Mouse (Mus musculus) ES-E14 (cell line): ENCODE data around the gene Nubp1. TPM values are rescaled to one million over a fixed set of nuclear protein-coding genes. Genes with fewer than 3 reads are reported as not detected.
A peak's percentile ranks its signal among the peaks of the same experiment; 100 is the strongest.

Experiments
- DNase-seq: peaks from one replicate; pipeline ENCODE4 v3.0.0-alpha.2; 2013; ENCODE audit warnings: low read depth, low spot score
- H3K27ac ChIP-seq: 2 replicates; pipeline ENCODE4 v1.5.1; 2012; ENCODE audit warnings: low read depth, mild to moderate bottlenecking, low read length, moderate library complexity, mixed read lengths; ENCODE audit not compliant: poor library complexity, insufficient read depth, severe bottlenecking
- H3K36me3 ChIP-seq: 2 replicates; pipeline ENCODE4 v1.6.1; 2012; ENCODE audit warnings: mild to moderate bottlenecking, low read length, moderate library complexity, mixed read lengths; ENCODE audit not compliant: control insufficient read depth, poor library complexity, insufficient read depth, severe bottlenecking
- H3K4me1 ChIP-seq, 2 experiments: fragments of 150-350 bp in 1 of 2; sonication (generic) in 1 of 2; 2 replicates each; pipeline ENCODE4 v1.6.1; 2012; ENCODE audit warnings: low read length in 2 of 2, mild to moderate bottlenecking in 1 of 2, mixed read lengths in 1 of 2; ENCODE audit not compliant: control insufficient read depth in 2 of 2, insufficient read depth in 2 of 2, poor library complexity in 1 of 2
- H3K4me3 ChIP-seq, 2 experiments: fragments of 150-350 bp in 1 of 2; sonication (generic) in 1 of 2; 2 replicates each; pipeline ENCODE4 v1.5.1; 2012; ENCODE audit warnings: low read length in 2 of 2, low read depth in 1 of 2, mild to moderate bottlenecking in 1 of 2, mixed read lengths in 1 of 2; ENCODE audit not compliant: insufficient read depth in 1 of 2, poor library complexity in 1 of 2, severe bottlenecking in 1 of 2
- H3K9ac ChIP-seq: 2 replicates; pipeline ENCODE4 v1.6.1; 2012; ENCODE audit warnings: low read depth, mild to moderate bottlenecking, low read length, mixed read lengths; ENCODE audit not compliant: poor library complexity, insufficient read depth, severe bottlenecking
- H3K9me3 ChIP-seq: fragments of 150-350 bp; sonication (generic); 2 replicates; pipeline ENCODE4 v1.6.1; 2012; ENCODE audit warnings: low read depth, mild to moderate bottlenecking, low read length; ENCODE audit not compliant: control insufficient read depth, insufficient read depth
- CHD2 ChIP-seq: IDR thresholded peaks from 2 replicates; pipeline ENCODE4 v1.6.1; 2014; ENCODE audit warnings: mild to moderate bottlenecking, low read depth, low read length, inconsistent platforms
- HCFC1 ChIP-seq: IDR thresholded peaks from 2 replicates; pipeline ENCODE4 v1.6.1; 2012; ENCODE audit warnings: low read length, inconsistent platforms, borderline replicate concordance; ENCODE audit not compliant: insufficient read depth
- MAFK ChIP-seq: IDR thresholded peaks from 2 replicates; pipeline ENCODE4 v1.6.1; 2014; ENCODE audit warnings: mild to moderate bottlenecking, low read depth, low read length, inconsistent platforms; ENCODE audit not compliant: insufficient read depth
- ZC3H11A ChIP-seq: IDR thresholded peaks from 2 replicates; pipeline ENCODE4 v1.6.1; 2012; ENCODE audit warnings: low read depth, mild to moderate bottlenecking, inconsistent platforms, low read length, borderline replicate concordance
- ZNF384 ChIP-seq: IDR thresholded peaks from 2 replicates; pipeline ENCODE4 v1.6.1; 2012; ENCODE audit warnings: low read depth, low read length, inconsistent platforms
- in situ Hi-C, 2 experiments: fragments of 600-800 bp; cut with MboI; formaldehyde crosslinking; loops; one replicate each; pipeline ENCODE4 v1.15.1; 2025; ENCODE audit warnings: low sequenced_read_pairs in 2 of 2, inconsistent platforms in 1 of 2; ENCODE audit not compliant: unreplicated experiment in 2 of 2
- total RNA-seq: library from RNA; depleted of rRNA; stranded (reverse); fragments of 300-350 nt; gene quantifications from 2 replicates; pipeline ENCODE4 v1.2.3, GENCODE M21; 2012

Gene Nubp1
- total RNA-seq, 1 experiment = 53.5 TPM

DNA sequence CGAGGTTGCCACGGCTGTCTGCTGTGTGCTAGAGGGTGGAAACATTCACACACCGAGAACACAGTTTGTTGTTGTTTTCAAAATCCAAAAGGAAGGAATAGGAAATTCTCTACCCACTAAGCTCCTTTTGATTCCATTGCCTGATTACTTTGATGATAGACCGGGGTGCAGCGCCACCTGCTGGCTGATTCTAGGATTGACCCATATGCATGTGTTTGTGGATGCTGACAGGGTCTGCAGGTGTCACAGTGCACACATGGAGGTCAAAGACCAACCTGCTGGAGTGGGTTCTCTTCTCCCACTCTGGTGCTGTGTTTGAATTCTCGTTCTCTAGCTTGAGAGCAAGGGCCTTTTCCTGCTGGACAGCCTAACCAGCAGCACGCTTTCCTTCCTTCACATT, 12.6 kb upstream of the Nubp1 start:
- H3K27ac ChIP-seq = no peak overlapping the region
- H3K4me1 ChIP-seq = 0 out of 4 replicates have a peak, but pooled peaks cover 0 to 2% of the 10 kb centered on the region in 2 experiments
- in situ Hi-C loops = loop anchor here (5.0 to 25.0 kb wide), 3 partner anchors 114 to 312 kb away; no protein-coding TSS in a partner anchor
- H3K36me3 ChIP-seq = no peaks in the 10 kb centered on the region
- DNase-seq = peak; percentile 89
- no peak overlapping the region for H3K4me3 ChIP-seq
- H3K9ac ChIP-seq = no peak overlapping the region
- no peaks in the 10 kb centered on the region for H3K9me3 ChIP-seq
- TF ChIP-seq ZNF384 (no peak), ZC3H11A (peak; percentile 82; the same call in 1 of the 2 replicates), HCFC1 (no peak), CHD2 (no peak)

- peaks cover 41% of the 10 kb centered on the region for H3K36me3 ChIP-seq
- no peaks in the 10 kb centered on the region for H3K9me3 ChIP-seq
- peak; percentile 38 for DNase-seq
- H3K27ac ChIP-seq = no peak overlapping the region
- in situ Hi-C loops = loop anchor here in 1 of 2 experiments (10.0 kb wide), 2 partner anchors 99 to 369 kb away; partner anchors contain the start of genes Socs1 and Tnp2
- no peak overlapping the region for H3K4me3 ChIP-seq
- no peak overlapping the region for H3K9ac ChIP-seq
- peaks cover 3 to 4% of the 10 kb centered on the region in 2 experiments; a peak in 2 of 4 replicates for H3K4me1 ChIP-seq
- TF ChIP-seq ZC3H11A (no peak; the same call in 1 of the 2 replicates), MAFK (no peak), ZNF384 (no peak), CHD2 (no peak), HCFC1 (no peak)
Observed at GRCm38 (mm10) chr16:10415976-10416375, 4.2 kb downstream of the Nubp1 start.

- peak; percentile 39 for DNase-seq
- no peak overlapping the region for H3K27ac ChIP-seq
- H3K36me3 ChIP-seq = peaks cover 50% of the 10 kb centered on the region
- no peaks in the 10 kb centered on the region for H3K9me3 ChIP-seq
- in situ Hi-C loops = loop anchor here in 1 of 2 experiments (10.0 kb wide), 2 partner anchors 98 to 368 kb away; partner anchors contain the start of genes Socs1 and Tnp2
- no peak overlapping the region for H3K4me3 ChIP-seq
- TF ChIP-seq HCFC1 (no peak), CHD2 (no peak), MAFK (no peak), ZC3H11A (no peak), ZNF384 (no peak)
- H3K4me1 ChIP-seq = peaks cover 0 to 4% of the 10 kb centered on the region in 2 experiments; a peak in 1 of 4 replicates
- H3K9ac ChIP-seq = no peak overlapping the region
Observed at GRCm38 (mm10) chr16:10416866-10417265, 5.1 kb downstream of the Nubp1 start.

GRCm38 (mm10) chr16:10417723-10418259, 6.0 kb downstream of the Nubp1 start:
- Histone ChIP-seq H3K36me3 (peaks cover 56% of the 10 kb centered on the region), H3K4me3 (no peak overlapping the region), H3K27ac (no peak overlapping the region), H3K9me3 (no peaks in the 10 kb centered on the region), H3K4me1 (peaks cover 0 to 1% of the 10 kb centered on the region in 2 experiments; a peak in 1 of 4 replicates), H3K9ac (no peak overlapping the region)
- TF ChIP-seq CHD2 (no peak), ZNF384 (no peak), MAFK (no peak), HCFC1 (no peak), ZC3H11A (no peak)
- in situ Hi-C loops = loop anchor here in 1 of 2 experiments (10.0 kb wide), 2 partner anchors 97 to 367 kb away; partner anchors contain the start of genes Socs1 and Tnp2
- no peak for DNase-seq
